Mouse (Mus musculus) ovary, adult 18-20 months (tissue): ENCODE data around the gene Rbl2.

Experiments used
- DNase-seq: peaks from one replicate; pipeline ENCODE4 v3.0.0; 2022; ENCODE audit warnings: low spot score, mixed read lengths

The Rbl2 gene

DNA sequence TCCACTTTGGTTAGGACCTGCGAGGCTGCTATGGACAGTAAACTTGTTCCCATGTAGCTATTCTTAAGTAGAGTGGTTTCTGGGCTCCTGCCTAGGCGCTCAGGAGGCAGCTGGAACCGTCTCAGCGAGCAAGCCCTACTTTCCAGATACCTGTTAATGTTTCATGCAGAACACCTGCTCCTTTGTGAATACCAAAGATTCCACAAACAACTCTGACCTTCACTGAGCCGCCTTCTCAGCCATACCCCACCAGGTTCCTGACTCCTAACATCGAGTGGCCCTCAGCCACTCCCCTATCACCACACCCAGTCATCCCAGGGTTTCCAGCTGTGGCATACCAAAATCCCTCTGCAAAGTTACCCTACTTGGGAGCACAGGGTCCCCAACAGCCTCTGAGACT lies 100.3 kb downstream of the Rbl2 start:
- DNase-seq, result no peak

- no peak for DNase-seq
These were observed 101.1 kb downstream of the Rbl2 start for GRCm38 (mm10) chr8:91170914-91171313.

DNA sequence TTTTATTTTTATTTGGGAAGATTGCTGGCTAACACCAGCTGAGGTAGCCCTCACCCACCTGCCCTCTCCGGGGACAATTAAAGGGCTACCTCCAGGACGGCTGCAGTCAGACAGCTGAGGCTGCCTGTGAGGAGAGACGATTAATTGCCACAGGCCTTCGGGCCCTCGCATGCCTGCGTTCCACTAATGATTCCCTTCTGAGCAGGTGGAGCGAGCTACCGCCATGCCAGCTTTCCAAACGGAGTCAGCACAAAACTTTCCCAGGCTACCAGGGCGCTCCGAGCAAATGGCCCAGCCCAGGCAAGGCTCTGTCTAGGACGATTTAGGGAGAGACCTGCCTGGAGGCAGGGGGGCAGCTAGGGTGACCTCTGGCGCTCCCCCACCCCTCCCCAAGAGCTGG lies 101.7 kb downstream of the Rbl2 start:
- DNase-seq, result no peak
